Mouse (Mus musculus) ES-Bruce4 (cell line): ENCODE measurements around the gene Gm4491.

Experiments used
- CTCF ChIP-seq: IDR thresholded peaks from one replicate; pipeline ENCODE4 v1.8.1; 2011; ENCODE audit warnings: low read depth, low read length
- EP300 ChIP-seq: IDR thresholded peaks from 2 replicates; pipeline ENCODE4 v1.6.1; 2011; ENCODE audit warnings: low read depth, low read length; ENCODE audit not compliant: insufficient read depth
- POLR2A ChIP-seq: IDR thresholded peaks from one replicate; pipeline ENCODE4 v1.8.1; 2011; ENCODE audit warnings: low read length; ENCODE audit not compliant: insufficient read depth

- peak; percentile 72 for TF ChIP-seq CTCF
- no peak for TF ChIP-seq POLR2A
- TF ChIP-seq EP300, result no peak
Measured at GRCm38 (mm10) chr14:57093029-57093428, 22.7 kb downstream of the Gm4491 start.
